Mouse (Mus musculus) spleen, adult 12 weeks (tissue): ENCODE data around the gene Nid2.

Experiments used
- DNase-seq: peaks from one replicate; pipeline ENCODE4 v3.0.0; 2022; ENCODE audit warnings: low spot score

Nid2 gene

DNA sequence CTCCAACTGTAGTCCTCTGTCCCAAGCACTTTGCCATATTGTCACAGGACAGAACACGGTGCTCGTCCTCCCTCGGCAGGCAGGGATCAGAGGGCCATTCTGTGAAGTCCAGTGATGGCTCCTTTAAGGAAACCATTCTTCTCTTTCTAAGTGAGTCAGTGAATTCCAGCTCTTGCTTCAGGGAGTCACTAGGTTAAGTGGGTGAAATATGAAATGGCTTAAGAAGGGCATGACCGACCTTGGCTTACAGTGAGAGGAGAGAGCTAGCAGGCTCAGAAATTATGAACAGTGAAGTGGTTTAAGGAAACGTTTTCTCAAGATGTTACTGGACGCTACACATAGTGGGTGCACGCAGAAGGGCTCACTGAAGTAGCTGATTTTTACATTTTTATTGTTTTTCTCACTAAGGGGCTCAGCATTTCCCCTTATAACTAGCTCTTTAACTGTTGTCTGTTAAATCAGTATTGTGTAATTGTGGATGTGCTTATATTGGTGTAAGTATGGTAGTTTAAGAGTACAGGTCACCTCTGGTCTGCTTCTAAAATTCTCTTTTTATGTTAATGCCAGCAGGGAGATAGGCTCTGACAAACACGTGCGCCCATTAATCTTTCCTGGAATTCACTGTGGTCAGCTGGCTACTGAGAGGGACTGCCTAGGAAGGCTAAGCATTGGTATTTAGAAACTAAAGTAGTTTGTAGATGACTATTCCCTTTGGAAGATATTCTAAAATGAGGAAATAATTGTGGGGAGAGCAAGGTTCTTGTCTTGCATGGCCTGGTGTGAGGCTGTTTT, 34.9 kb downstream of the Nid2 start:
- DNase-seq, result no peak

- no peak for DNase-seq
Observed at GRCm38 (mm10) chr14:19788443-19788842, 37.4 kb downstream of the Nid2 start.

GRCm38 (mm10) chr14:19794881-19795280, 43.8 kb downstream of the Nid2 start:
- no peak for DNase-seq

DNA sequence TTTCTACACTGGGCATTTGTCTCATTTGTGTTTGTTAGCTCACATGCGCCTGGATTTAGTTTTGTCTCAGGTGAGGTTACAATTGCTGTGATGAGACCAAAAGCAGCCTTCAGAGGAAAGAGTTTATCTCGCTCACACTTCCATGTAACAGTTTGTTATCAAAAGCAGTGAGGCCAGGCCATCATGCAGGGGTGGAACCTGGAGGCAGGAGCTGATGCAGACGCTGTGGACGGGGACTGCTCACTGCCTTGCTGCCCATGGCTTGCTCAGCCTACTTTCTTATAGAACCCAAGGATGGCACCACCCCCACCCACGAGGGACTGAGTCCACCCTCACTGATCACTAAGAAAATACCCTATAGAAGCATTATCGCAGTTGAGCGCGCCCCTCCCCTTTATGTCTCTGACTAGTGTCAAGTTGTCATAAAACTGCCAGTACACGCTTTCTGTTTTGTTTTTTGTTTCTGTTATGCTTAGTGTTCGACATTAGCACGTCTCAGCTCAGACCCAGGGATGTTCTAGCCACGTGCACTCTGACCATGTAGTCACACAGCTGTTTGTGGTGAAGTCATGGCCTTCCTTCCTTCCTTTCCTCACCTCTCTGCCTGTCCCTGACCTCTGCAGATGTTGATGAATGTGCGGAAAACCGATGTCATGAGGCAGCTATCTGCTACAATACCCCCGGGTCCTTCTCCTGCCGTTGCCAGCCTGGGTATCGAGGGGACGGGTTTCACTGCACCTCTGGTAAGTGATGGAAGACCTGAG, 45.7 kb downstream of the Nid2 start:
- DNase-seq, result no peak

- DNase-seq, result no peak
Observed at GRCm38 (mm10) chr14:19800485-19800884, 49.4 kb downstream of the Nid2 start.

GRCm38 (mm10) chr14:19801474-19802215, 50.6 kb downstream of the Nid2 start:
- no peak for DNase-seq

DNA sequence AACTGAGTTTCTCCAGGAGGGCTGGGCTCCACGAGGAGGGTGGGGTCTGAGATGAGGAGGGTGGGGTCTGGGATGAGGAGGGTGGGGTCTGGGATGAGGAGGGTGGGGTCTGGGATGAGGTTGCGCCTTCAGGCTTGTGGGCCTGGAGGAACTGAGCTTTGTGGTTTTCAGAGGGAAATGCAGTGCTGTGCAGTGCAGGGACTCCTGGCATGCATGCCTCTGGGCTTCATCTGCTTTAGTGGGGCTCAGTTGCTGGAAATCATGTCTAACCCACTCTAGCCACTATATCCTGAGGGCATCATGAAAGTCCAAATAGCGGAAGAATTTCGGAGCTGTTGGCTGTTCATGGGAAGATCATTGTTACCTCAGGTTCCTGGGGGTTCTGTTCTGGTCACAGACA, 52.2 kb downstream of the Nid2 start:
- no peak for DNase-seq

DNA sequence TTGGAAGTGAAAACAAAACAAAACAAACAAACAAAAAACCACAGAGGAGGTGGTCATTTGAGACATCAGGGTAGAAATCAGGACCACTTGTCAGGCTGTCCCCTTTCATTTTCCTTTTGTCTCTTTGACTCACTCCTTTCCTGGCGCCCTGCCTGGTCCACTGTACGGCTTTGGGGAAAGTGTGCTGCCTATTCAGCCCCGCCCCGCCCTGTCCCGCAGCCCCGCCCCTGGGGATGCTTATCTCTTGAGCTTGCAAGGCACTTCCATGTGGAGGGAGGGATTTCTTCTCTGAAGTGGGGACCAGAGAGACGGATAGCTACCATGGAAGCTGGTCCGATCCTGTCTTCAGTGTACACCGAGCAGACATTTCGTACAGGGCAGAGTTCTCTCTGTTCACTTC, 52.6 kb downstream of the Nid2 start:
- no peak for DNase-seq

DNA sequence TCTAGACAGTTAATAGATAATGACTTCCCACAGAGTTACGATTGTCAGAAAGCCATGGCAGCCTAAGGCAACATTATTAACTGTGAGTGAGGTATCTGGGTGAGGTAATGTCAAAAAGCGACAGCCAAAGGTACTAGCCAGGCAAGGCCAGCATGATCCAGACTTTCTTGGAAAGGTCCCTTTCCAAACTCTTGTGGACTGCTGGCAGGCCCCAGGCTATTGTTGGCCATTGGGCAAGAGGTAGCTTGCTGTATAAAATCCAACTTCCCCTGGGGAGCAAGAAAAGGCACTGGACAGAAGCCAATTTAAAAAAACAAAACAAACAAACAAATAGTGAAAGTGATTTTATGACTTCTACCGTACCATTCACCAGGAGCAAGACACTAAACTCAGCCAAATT, 56.3 kb downstream of the Nid2 start:
- DNase-seq, result no peak

- DNase-seq, result no peak
Observed at GRCm38 (mm10) chr14:19807858-19808257, 56.8 kb downstream of the Nid2 start.

DNA sequence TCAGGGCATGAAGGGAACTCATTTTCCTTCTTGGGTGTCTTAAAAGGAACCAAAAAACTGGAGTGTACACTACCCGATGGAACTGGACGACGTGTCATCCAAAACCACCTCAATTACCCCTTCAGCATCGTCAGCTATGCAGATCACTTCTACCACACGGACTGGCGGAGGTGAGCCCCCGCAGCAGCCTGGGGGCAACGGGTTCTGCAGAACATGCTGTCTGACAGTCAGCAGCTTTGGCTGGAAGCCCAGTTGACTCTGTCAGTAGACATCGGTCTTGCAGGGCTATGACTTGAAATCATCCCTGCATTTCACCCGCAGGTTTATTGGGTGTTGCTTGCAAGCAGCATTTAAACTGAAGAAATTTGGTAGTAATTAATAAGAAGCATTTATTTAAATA, 58.9 kb downstream of the Nid2 start:
- no peak for DNase-seq

DNA sequence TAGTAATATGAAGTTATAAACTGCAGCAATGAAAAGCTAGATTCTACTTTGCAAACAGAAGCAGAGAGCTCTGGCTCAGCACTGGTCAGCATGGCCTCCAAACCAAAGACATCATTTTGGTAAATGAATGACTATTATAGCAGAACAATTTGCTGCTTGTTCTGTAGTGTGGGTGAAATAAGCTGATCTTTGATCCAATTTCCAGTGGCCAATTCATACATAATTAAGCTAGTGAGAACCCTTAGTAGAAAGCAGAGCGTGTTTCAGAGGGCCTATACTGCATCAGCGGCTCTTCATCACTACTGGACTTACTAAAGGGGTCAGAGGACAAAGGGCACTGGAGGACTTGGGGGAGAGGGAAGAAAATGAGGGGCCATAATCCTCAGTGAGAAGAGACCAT, 62.0 kb downstream of the Nid2 start:
- DNase-seq, result no peak

DNA sequence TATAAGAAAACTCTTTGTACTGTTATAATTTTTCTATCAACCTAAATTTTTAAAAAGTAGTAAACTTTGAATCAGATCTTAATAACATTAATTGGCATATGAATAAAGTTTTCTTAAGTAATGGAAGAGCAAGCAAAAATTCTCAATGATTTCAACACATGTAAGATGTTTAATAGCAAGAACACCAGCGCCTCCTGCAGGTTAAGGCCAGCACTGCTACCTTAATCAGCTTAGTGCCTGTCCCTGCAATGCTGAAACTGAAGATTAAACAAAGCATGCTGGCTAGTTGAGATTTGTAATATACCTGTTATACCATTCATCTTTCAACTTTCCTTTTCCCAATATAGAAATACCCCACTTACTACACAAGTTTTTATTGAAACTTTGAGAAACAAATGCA, 66.9 kb downstream of the Nid2 start:
- peak; percentile 55 for DNase-seq

DNA sequence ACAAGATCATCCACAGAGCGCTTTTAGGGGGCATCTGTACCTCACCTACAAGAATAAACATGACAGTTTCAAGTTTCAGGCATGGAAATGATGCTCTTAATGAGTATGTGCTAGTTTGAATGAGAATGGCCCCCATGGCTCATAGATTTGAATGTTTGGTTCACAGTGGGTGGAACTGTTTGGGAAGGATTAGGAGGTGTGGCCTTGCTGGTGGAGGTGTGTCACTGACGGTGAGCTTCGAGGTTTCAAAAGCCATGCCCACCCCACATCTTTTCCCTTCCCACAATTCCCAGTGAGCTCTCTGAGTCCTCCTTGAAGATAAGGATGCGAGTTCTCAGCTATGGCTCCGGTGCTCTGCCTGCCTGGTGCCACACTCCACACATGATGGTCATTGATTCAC, 70.6 kb downstream of the Nid2 start:
- DNase-seq, result no peak

DNA sequence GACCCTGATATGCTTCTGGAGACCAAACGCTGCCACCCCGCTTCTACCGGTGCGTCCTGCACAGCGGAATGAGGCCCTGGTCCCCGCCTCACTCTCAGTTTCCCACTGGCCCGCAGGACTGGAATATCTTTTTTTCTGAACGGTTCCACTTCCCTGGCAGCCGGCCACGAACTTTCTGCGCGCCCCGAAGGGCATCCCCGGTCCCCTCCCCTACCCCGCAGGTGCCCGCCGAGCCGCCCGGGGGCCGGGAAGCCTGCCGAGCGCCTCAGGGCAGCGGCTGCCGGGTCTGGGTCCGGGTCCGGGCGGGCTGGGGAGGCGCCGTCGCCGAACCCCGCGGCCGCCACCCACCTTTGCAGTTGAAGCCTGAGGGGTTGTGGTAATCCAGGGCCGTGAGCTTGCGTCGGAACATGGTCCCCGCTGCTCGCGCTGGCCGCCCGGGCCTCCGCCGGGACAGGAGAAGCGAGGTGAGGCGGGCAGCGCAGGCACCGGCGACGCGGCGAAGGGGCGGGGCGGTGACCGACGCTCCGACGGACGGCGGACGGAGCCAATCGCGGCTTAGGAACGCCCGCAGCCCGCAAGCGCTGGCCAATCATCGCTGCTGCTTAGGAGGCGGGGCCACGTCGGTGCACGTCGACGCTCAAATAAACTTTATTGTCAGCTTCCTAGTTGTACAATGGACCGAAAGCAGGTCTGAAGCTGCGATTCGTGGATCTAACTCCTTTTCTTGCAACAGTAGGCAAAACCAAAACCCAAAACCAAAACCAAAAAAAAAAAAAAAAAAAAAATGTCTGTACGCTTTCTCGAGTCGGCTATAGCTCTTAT, 72.5 kb downstream of the Nid2 start, which contains the start of gene Rtraf:
TSS of gene Rtraf (minus strand) at position 504 of the 822 bp plus-strand sequence.
- DNase-seq, result peak; percentile 87

DNA sequence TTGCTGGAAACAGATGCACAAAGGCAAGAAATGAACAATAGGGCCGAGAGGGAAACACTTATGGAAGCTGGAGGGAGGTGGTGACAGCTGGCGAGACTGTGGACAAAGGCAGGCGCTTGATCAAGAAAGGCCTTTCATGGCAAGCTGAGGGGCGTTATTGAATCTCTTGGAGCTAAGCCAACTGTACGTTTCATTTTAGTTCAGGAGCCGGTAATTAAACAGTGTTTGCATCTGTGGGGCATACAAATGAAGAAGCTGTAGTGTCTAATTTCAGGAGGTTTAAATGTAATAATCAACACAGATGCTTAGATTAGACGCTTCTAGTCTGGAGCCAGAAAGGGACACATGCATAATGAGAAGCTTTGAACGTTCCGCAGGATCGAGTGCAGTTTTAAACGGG, 74.4 kb downstream of the Nid2 start:
- DNase-seq, result no peak

DNA sequence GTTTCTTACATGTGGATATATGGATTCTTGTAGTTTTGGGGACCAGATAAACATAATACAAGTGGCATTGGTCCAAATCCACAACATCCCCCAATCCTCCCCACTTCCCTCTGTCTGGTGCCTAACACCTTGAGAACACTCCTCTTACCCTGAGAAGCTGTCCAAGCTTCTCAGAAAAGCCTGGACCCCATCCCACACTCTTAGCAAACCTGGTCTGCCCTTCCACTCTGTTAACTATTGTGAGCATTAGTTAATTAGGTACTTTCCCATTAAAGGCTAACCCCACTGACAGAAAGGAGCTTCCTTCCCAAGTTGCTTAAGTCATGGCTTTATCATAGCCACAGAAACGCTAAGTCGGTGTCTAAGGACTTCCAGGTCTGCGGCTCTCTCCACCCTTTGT, 85.2 kb downstream of the Nid2 start:
- DNase-seq, result no peak

DNA sequence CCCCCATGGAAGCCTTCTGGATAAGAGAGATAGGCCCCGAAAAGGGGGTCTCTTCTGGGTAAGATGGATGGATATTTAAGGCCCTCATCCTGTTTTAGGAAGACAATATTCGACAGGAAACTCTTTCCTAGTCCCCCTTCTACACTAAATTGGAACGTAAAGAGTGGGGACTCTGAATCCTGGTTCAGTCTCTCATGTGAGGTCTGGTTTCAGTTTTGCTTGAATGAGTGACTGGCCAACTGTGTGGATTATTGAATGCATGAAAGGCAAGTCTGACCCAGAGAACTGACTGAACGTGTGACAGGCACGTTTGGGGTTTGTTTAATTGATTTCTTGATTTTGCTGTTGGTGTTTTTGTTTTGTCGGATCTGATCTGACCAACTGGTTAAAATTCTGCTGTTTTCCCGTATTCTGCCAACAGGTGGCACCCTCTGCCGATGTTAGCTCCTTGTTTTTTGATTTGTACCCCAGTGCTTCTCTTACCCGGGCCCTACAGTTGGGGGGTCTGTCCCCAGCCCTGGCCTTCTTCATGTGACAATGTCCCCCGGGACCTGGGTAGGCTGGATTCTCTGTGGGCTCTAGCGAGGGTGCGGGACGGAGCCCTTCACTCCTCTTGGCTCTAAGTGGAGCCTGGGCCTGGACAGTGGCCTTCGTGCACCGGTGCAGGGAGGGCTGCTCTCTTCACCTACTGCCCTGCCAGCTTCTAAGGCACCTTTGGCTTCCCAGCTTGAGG, 88.7 kb downstream of the Nid2 start:
- peak; percentile 47 for DNase-seq

GRCm38 (mm10) chr14:19853471-19853870, 102.4 kb downstream of the Nid2 start:
- no peak for DNase-seq

DNA sequence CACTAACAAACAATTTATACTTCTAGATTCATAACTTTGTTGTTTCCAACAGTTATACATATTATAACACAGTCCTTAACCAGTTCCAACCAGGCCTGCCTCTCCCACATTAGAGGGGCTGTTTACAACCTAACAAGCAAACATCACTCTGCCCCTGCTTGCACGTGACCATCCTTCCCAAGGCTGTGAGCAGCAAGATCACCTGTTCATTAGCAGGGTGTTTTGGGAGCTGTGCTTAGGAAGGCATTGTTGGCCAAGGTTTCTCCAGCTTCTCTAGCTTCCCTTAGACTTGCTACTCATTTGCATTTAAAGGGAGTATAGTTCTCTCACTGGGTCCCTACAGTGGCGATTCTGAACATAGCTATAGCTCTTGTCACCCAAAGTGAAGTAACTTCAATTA, 107.2 kb downstream of the Nid2 start:
- no peak for DNase-seq
